Mouse (Mus musculus): ENCODE measurements at regions not wholly inside any gene's neighbourhood (a gene's known extent, or its start where the extent isn't known, plus 50 kb on each side); places are given as distances from the start of the nearest gene placed in this dataset.

DNA sequence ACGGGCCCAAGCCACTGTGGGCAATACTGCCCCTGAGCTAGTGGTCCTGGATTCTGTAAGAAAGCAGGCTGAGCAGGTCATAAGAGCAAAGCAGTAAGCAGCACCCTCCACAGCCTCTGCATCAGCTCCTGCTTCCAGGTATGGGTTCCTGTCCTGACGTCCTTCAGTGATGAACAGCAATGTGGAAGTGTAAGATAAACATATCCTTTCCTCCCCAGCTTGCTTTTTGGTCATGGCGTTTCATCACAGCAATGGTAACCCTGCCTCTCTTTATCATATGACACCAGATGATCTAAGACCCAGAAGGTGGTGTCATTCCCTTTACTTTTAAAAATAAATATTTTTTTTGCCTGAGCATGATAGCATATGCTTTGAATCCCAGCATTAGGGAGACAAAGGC is 138.9 kb upstream of the Lhx1 start:
- Histone ChIP-seq H3K4me2 (no peak overlapping the region), H3K9ac (no peak overlapping the region), H3K9me3 (no peaks in the 10 kb centered on the region), H3K4me3 (no peak overlapping the region), H3K27ac (replicated peaks) (no peak overlapping the region), H3K4me1 (no peaks in the 10 kb centered on the region), H3K36me3 (no peaks in the 10 kb centered on the region), H3K27me3 (replicated peaks) (peaks cover 7% of the 10 kb centered on the region; the same call in 1 of the 2 replicates)
- ATAC-seq (ENCODE audit: extremely low read depth, insufficient number of reproducible peaks, low FRiP score, low TSS enrichment) = no peak
- WGBS = 47% methylated on average over 3 of the region's 3 CpGs

DNA sequence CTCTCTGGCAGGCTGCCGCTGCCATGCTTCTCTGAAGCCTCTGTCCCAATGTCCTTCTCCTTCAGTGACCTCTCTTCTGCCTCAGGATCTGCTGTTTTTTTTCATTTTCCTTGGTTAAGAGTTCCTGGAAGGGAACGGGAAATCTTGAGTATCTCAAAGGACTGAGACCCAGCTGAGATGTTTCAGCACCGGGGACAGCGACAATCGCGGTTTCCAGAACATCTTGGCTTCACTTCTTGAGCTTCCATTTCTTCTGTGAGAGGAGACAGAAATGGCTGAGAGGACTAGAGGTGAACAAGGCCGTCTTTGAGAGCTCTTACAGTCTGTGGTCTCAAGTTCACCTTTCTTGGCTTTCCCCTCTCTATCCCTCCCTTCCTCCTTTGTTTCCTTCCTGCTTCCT is 136.6 kb upstream of the Lhx1 start:
- Histone ChIP-seq H3K9ac (no peak overlapping the region), H3K4me2 (no peak overlapping the region), H3K36me3 (no peaks in the 10 kb centered on the region), H3K9me3 (no peaks in the 10 kb centered on the region), H3K27me3 (replicated peaks) (peaks cover 7% of the 10 kb centered on the region; the same call in 1 of the 2 replicates), H3K4me1 (no peaks in the 10 kb centered on the region), H3K27ac (replicated peaks) (no peak overlapping the region), H3K4me3 (no peak overlapping the region)
- 8% methylated on average over 7 of the region's 7 CpGs for WGBS
- ATAC-seq (ENCODE audit: extremely low read depth, insufficient number of reproducible peaks, low FRiP score, low TSS enrichment) = no peak

DNA sequence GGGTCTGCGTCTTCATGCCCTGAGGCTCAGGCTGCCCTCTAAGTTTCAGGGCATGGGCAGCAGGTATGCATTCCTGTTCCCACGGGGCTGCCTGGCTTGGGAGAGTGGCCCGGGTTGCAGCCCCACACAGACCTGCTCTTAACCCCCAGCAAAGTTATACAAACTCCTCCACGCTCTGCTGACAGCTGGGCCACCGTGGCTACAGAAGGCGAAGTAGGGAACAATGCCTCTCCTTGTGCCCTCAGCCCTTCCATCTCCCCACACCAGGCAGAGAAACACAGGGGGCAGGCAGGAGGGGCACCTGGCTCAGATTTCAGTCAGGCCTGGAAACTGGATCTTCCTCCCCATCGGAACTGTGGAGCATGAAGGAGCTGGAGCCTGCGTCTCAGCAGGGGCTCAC is 135.5 kb upstream of the Lhx1 start:
- H3K27me3 ChIP-seq (replicated peaks) = peaks cover 7% of the 10 kb centered on the region; the same call in 1 of the 2 replicates
- WGBS = 32% methylated on average over 8 of the region's 8 CpGs
- H3K27ac ChIP-seq (replicated peaks) = no peak overlapping the region
- no peaks in the 10 kb centered on the region for H3K4me1 ChIP-seq
- H3K4me2 ChIP-seq = no peak overlapping the region
- no peak for ATAC-seq (ENCODE audit: extremely low read depth, insufficient number of reproducible peaks, low FRiP score, low TSS enrichment)
- H3K9ac ChIP-seq = no peak overlapping the region
- H3K9me3 ChIP-seq = no peaks in the 10 kb centered on the region
- H3K4me3 ChIP-seq = no peak overlapping the region
- H3K36me3 ChIP-seq = no peaks in the 10 kb centered on the region

DNA sequence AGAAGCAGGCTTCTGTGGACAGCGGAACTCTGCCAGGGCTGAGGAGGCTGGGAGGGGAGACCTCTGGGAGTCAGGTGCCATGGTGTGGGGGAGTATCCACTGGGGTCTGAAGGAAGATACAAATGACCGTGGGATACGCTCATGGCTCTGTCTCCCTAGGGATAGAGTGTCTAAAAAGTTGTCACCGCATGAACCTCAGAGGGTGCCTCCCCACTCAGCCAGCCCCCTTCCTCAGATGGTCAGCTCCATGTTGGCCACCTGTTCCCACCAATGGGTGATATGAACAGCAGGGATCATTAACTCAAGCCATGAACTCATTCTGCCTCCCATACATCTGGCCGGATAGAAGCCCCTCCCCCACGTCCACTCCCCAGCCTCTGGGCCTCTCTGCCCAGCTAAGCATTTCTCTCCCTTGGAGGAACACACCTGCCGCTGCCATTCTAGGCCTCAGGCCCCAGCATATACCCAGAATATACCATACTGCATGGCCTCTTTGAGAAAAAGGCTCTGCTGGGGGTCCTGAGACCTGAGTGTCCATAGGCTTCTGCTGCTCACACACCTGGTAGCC is 134.1 kb upstream of the Lhx1 start:
- no peak for ATAC-seq (ENCODE audit: extremely low read depth, insufficient number of reproducible peaks, low FRiP score, low TSS enrichment)
- H3K36me3 ChIP-seq = no peaks in the 10 kb centered on the region
- 75% methylated on average over 7 of the region's 7 CpGs for WGBS

DNA sequence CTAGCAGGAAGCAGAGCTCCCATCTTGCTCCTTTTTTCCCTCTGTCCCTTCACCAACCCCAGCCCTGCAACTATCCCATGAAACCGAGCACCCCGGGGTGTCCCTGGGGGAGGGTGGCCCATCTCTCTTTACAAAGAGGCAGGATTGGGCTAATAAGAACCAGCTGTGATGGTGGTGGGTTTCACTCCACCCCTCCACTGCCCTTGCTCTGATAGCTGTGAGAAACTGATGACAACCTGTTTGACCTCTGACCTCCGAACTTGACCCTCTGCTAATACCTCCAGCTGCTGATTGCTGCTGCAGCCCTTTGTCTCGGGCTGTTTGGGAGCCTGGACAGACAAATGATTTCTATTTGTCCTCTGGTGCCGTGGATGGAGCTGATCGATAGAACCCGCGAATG is 128.1 kb upstream of the Lhx1 start:
- 51% methylated on average over 8 of the region's 8 CpGs for whole genome bisulfite sequencing
- no peak overlapping the region for H3K4me3 ChIP-seq
- no peak for ATAC-seq (ENCODE audit: extremely low read depth, insufficient number of reproducible peaks, low FRiP score, low TSS enrichment)
- H3K9ac ChIP-seq = no peak overlapping the region
- H3K9me3 ChIP-seq = no peaks in the 10 kb centered on the region
- H3K27me3 ChIP-seq (replicated peaks) = peaks cover 51% of the 10 kb centered on the region
- H3K4me1 ChIP-seq = no peaks in the 10 kb centered on the region
- no peak overlapping the region for H3K4me2 ChIP-seq
- H3K27ac ChIP-seq (replicated peaks) = no peak overlapping the region
- H3K36me3 ChIP-seq = no peaks in the 10 kb centered on the region

More for the DNA sequence above, 134.1 kb upstream of the Lhx1 start:
- no peak overlapping the region for H3K4me2 ChIP-seq
- H3K4me3 ChIP-seq = no peak overlapping the region
- no peaks in the 10 kb centered on the region for H3K9me3 ChIP-seq
- peaks cover 20% of the 10 kb centered on the region for H3K27me3 ChIP-seq (replicated peaks)
- no peak overlapping the region for H3K9ac ChIP-seq
- H3K27ac ChIP-seq (replicated peaks) = no peak overlapping the region
- H3K4me1 ChIP-seq = no peaks in the 10 kb centered on the region

DNA sequence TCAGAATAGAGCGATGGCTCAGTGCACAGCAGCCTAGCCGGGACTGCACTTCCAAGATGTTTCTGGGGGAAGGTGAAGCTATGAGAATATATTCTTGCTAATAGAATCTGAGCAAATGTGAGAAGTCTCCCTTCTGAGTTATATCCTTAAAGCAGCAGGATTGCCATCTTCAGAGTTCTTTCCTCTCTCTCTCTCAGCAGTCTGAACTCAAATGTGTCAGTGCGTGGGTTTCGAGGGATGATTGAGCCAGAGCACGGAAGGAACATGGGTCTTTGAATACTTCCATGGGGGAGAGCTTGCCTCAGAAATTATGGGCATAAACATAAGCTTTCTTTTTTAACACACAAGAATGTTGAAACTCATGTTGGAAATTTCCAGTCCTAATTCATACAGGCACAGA is 123.6 kb upstream of the Lhx1 start:
- Histone ChIP-seq H3K27ac (replicated peaks) (no peak overlapping the region), H3K4me1 (no peaks in the 10 kb centered on the region), H3K9me3 (peaks cover 4% of the 10 kb centered on the region), H3K27me3 (replicated peaks) (peaks cover 58% of the 10 kb centered on the region), H3K36me3 (no peaks in the 10 kb centered on the region), H3K9ac (no peak overlapping the region), H3K4me3 (no peak overlapping the region), H3K4me2 (no peak overlapping the region)
- no peak for ATAC-seq (ENCODE audit: extremely low read depth, insufficient number of reproducible peaks, low FRiP score, low TSS enrichment)
- WGBS = 84% methylated on average over 5 of the region's 5 CpGs

DNA sequence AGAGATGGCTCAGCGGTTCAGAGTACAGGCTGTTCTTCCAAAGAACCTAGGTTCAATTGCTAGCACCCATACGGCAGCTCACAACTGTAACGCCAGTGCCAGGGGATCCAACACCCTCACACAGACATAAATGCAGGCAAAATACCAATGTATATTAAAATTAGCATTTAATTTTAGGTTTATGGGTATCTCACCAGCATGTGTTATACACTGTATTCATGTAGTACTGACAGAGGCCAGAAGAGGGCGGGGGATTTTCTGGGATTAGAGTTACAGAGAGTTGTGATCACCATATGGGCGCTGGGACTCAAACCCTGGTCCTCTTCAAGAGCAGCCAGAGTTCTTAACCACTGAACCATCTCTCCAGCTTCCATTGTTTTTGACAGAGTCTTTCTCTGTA is 121.8 kb upstream of the Lhx1 start:
- no peaks in the 10 kb centered on the region for H3K36me3 ChIP-seq
- no peak overlapping the region for H3K4me2 ChIP-seq
- ATAC-seq (ENCODE audit: extremely low read depth, insufficient number of reproducible peaks, low FRiP score, low TSS enrichment) = no peak
- peaks cover 9% of the 10 kb centered on the region; the same call in 1 of the 2 replicates for H3K4me1 ChIP-seq
- no peak overlapping the region for H3K4me3 ChIP-seq
- 86% methylated on average over 5 of the region's 5 CpGs for WGBS
- peaks cover 63% of the 10 kb centered on the region for H3K27me3 ChIP-seq (replicated peaks)
- H3K9ac ChIP-seq = no peak overlapping the region
- no peak overlapping the region for H3K27ac ChIP-seq (replicated peaks)
- peaks cover 4% of the 10 kb centered on the region for H3K9me3 ChIP-seq

DNA sequence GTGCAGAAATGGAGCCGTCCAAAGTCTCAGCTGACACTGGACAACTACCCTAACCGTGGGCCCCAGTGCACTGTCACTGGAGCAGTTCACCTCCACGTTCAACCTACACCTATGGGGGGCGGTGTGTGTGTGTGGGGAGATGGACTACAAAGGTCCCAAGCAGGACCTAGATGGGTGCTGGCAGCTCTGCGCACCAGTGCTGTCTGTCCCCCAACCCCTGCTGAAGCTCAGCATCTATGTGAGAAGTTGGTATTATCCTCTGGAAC is 117.7 kb upstream of the Lhx1 start:
- Histone ChIP-seq H3K4me1 (peaks cover 11% of the 10 kb centered on the region; the same call in 1 of the 2 replicates), H3K36me3 (no peaks in the 10 kb centered on the region), H3K4me3 (peak overlapping the region; percentile 61), H3K4me2 (peak overlapping the region; percentile 78), H3K27ac (replicated peaks) (no peak overlapping the region), H3K27me3 (replicated peaks) (peaks cover 80% of the 10 kb centered on the region), H3K9ac (peak overlapping the region; percentile 80; the same call in 1 of the 2 replicates), H3K9me3 (peaks cover 4% of the 10 kb centered on the region)
- ATAC-seq (ENCODE audit: extremely low read depth, insufficient number of reproducible peaks, low FRiP score, low TSS enrichment) = no peak
- 39% methylated on average over 5 of the region's 5 CpGs for WGBS

DNA sequence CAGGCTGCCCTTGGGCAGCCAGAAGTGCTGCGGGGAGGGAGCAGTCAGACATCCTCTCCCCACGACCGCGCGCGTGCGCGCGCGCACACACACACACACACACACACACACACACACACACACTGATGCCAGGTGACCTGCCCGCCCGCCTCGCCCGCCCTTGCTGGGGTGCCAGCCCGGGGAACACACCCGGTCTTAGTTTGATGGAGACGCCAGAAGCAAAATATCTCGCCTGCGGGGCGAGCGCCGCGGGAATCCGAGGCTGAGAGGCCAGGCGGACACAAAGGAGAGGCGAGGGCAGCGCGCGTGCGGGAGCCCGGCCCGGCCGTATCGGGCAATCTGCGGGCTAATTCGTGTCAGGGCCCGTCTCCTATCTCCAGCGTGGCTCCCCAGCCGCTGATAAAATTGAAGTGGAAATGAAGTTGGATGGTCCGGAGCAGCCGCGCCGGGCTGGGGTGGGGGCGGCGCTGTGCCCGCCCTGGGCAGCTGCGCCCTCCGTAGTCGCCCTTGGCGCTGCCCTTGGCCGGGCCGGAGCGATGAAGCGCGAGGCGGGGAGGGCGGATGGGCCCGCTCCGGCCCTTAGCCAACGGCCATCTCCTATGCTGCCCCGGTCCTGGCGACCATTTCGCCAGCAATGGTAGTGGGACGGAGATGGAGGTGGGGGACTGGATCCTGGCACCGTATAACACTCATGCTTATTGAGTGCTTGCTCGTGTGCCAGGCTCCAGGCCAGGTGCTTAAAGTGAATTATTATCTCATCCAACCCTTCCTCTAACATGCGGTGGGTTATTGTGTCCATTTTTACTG is 117.2 kb upstream of the Lhx1 start:
- no peak overlapping the region for H3K27ac ChIP-seq (replicated peaks)
- no peaks in the 10 kb centered on the region for H3K36me3 ChIP-seq
- peaks cover 11% of the 10 kb centered on the region; the same call in 1 of the 2 replicates for H3K4me1 ChIP-seq
- 2% methylated on average over 63 of the region's 67 CpGs for WGBS
- ATAC-seq (ENCODE audit: extremely low read depth, insufficient number of reproducible peaks, low FRiP score, low TSS enrichment) = no peak; the same call in 1 of the 2 replicates
- H3K9ac ChIP-seq = peak overlapping the region; percentile 80
- peaks cover 4% of the 10 kb centered on the region for H3K9me3 ChIP-seq
- H3K27me3 ChIP-seq (replicated peaks) = peaks cover 85% of the 10 kb centered on the region
- H3K4me3 ChIP-seq = peak overlapping the region; percentile 61
- H3K4me2 ChIP-seq = peak overlapping the region; percentile 78

DNA sequence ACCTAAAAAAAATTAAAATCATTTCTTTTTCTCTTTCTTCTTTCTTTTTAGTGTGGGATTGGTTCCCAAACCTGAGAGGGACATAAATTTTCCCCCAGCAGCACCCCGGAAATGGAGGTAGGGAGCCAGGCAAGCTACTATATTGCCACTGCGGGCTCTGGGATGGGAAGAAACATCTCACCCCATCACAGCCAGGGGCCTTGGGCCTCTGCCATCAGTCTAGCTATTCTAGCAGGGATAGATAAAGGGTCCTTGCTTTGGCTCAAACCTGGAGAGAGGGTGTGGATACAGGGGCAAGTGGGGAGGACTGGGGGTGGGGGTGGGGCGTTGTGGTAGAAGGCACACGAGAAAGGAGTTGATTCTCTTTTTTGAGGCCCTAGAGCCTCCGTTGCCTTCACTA is 116.3 kb upstream of the Lhx1 start:
- 17% methylated on average over 5 of the region's 5 CpGs for WGBS

DNA sequence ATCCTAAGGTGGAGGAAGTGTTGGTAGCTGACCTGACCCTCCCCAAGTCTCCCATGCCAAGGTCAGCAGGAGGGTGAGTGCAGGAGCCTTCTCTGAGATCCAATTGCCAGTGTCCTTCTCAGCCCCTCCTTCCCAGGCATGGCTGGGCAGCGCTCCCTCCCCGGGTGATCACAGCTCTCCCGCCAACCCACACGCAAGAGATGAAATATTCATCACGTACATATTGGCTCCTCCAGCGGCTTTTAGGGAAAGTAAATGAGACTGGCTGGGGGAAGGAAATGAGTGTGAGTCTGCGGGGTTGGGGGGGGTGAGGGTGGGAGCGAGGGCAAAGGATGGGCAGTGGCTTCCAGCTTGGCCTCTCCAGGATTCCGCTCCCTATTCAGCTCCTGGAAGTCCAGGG is 113.0 kb upstream of the Lhx1 start:
- Histone ChIP-seq H3K4me1 (peaks cover 11% of the 10 kb centered on the region; the same call in 1 of the 2 replicates), H3K4me3 (no peak overlapping the region), H3K9ac (no peak overlapping the region), H3K9me3 (no peaks in the 10 kb centered on the region), H3K36me3 (no peaks in the 10 kb centered on the region), H3K4me2 (no peak overlapping the region), H3K27ac (replicated peaks) (no peak overlapping the region), H3K27me3 (replicated peaks) (peaks cover 87% of the 10 kb centered on the region)
- 10% methylated on average over 9 of the region's 9 CpGs for WGBS
- no peak for ATAC-seq (ENCODE audit: extremely low read depth, insufficient number of reproducible peaks, low FRiP score, low TSS enrichment)

More for the DNA sequence above, 116.3 kb upstream of the Lhx1 start:
- Histone ChIP-seq H3K4me2 (peak overlapping the region; percentile 78), H3K27ac (replicated peaks) (no peak overlapping the region), H3K36me3 (no peaks in the 10 kb centered on the region), H3K27me3 (replicated peaks) (peaks cover 94% of the 10 kb centered on the region), H3K4me1 (peaks cover 11% of the 10 kb centered on the region; the same call in 1 of the 2 replicates), H3K9ac (no peak overlapping the region), H3K9me3 (no peaks in the 10 kb centered on the region), H3K4me3 (no peak overlapping the region)
- no peak for ATAC-seq (ENCODE audit: extremely low read depth, insufficient number of reproducible peaks, low FRiP score, low TSS enrichment)

DNA sequence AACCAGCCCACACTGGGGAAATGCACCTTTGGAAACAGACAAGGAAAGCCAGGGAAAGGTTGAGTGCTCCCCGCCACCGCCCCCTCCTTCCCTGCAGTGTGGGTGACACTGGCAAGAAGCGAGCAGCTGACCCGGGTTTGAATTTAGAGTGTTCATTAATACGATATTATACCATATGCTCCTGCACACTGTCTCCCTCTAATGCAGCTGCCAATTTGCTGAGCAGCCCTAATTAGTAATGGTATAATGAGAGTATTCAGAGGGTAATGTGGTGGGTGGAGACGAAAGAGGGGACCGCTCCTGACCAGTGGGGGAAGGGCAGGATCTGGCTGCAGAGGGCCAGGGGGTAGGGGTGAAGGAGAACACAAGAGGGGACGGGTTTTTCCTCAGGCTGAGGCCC is 111.9 kb upstream of the Lhx1 start:
- Histone ChIP-seq H3K4me2 (no peak overlapping the region), H3K9ac (no peak overlapping the region), H3K9me3 (no peaks in the 10 kb centered on the region), H3K36me3 (no peaks in the 10 kb centered on the region), H3K4me1 (peaks cover 4% of the 10 kb centered on the region; the same call in 1 of the 2 replicates), H3K4me3 (no peak overlapping the region), H3K27ac (replicated peaks) (no peak overlapping the region), H3K27me3 (replicated peaks) (peaks cover 79% of the 10 kb centered on the region)
- no peak for ATAC-seq (ENCODE audit: extremely low read depth, insufficient number of reproducible peaks, low FRiP score, low TSS enrichment)
- WGBS = 47% methylated on average over 8 of the region's 8 CpGs

Data from heart, embryonic 13.5 days (tissue).